Mouse (Mus musculus): ENCODE data around the gene Il17rd. TPM values are rescaled to one million over a fixed set of nuclear protein-coding genes. Genes with fewer than 3 reads are reported as not detected.
A peak's percentile ranks its signal among the peaks of the same experiment; 100 is the strongest.

Gene Il17rd
- polyA plus RNA-seq, 1 experiment from 2014 or later = 5.4 TPM

DNA sequence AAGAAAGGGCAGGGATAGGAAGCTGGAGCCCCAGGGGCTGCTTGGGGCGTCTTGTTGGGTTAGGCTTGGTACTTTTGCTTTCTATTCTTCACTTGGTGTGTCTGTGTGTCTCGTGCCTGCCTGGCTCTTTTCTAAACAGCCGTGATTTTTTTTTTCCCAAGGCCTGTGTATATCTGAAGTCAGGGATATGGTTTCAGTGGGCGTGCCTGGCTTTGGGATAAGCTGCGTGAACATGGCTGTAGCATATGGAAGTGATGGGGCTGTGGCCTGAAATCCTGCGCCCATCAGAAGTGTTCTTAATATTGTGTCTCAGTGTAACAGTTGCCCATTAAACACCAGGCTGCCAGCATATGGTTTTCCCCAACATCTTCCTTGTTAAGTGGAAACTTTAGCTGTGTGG is 36.3 kb downstream of the Il17rd start:
- WGBS = 60% methylated on average over 6 of the region's 6 CpGs

GRCm38 (mm10) chr14:27075909-27076521 is 37.3 kb downstream of the Il17rd start:
- no peak for ATAC-seq (ENCODE audit: low FRiP score, low TSS enrichment)
- Histone ChIP-seq H3K27ac (ENCODE audit: low read length) (no peak overlapping the region), H3K4me3 (ENCODE audit: low read length) (no peak overlapping the region), H3K36me3 (ENCODE audit: insufficient read depth, low read length) (no peaks in the 10 kb centered on the region), H3K4me1 (ENCODE audit: insufficient read depth, low read length) (peaks cover 39% of the 10 kb centered on the region), H3K4me2 (replicated peaks; ENCODE audit: low read depth, low read length) (no peak overlapping the region), H3K27me3 (ENCODE audit: insufficient read depth, low read length) (no peaks in the 10 kb centered on the region), H3K9ac (replicated peaks; ENCODE audit: low read length) (no peak overlapping the region), H3K9me3 (ENCODE audit: low read length) (no peaks in the 10 kb centered on the region)
- 61% methylated on average over 8 of the region's 8 CpGs for WGBS

More for the DNA sequence above, 36.3 kb downstream of the Il17rd start:
- Histone ChIP-seq H3K9ac (replicated peaks; ENCODE audit: low read length) (no peak overlapping the region), H3K9me3 (ENCODE audit: low read length) (no peaks in the 10 kb centered on the region), H3K27ac (ENCODE audit: low read length) (no peak overlapping the region), H3K36me3 (ENCODE audit: insufficient read depth, low read length) (no peaks in the 10 kb centered on the region), H3K4me1 (ENCODE audit: insufficient read depth, low read length) (peaks cover 48% of the 10 kb centered on the region), H3K27me3 (ENCODE audit: insufficient read depth, low read length) (no peaks in the 10 kb centered on the region), H3K4me2 (replicated peaks; ENCODE audit: low read depth, low read length) (no peak overlapping the region), H3K4me3 (ENCODE audit: low read length) (no peak overlapping the region)
- no peak for ATAC-seq (ENCODE audit: low FRiP score, low TSS enrichment)

DNA sequence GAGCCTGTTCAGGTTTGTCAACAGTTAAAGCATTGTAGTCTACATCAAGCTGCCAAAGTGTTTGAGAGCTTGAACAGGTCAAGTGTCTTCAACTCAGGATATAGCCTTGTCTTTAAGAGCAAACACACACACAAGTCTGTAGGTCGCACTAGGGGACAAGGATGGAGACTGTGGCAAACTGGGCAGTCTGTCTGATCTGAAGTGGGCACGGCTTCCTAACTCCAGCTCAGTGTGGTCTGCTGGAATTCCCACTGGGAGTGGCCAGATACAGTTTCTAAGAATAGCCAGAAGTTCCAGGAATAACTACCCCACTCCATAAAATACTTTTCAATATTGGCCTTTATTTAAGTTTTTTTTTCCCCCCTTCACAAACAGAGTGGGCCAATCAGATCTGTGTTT is 37.8 kb downstream of the Il17rd start:
- no peaks in the 10 kb centered on the region for H3K36me3 ChIP-seq (ENCODE audit: insufficient read depth, low read length)
- H3K9me3 ChIP-seq (ENCODE audit: low read length) = no peaks in the 10 kb centered on the region
- WGBS = 78% methylated on average over 2 of the region's 2 CpGs
- no peak overlapping the region for H3K4me3 ChIP-seq (ENCODE audit: low read length)
- H3K4me1 ChIP-seq (ENCODE audit: insufficient read depth, low read length) = peaks cover 34% of the 10 kb centered on the region
- H3K4me2 ChIP-seq (replicated peaks; ENCODE audit: low read depth, low read length) = no peak overlapping the region
- no peak overlapping the region for H3K9ac ChIP-seq (replicated peaks; ENCODE audit: low read length)
- ATAC-seq (ENCODE audit: low FRiP score, low TSS enrichment) = no peak
- H3K27ac ChIP-seq (ENCODE audit: low read length) = no peak overlapping the region
- H3K27me3 ChIP-seq (ENCODE audit: insufficient read depth, low read length) = no peaks in the 10 kb centered on the region

DNA sequence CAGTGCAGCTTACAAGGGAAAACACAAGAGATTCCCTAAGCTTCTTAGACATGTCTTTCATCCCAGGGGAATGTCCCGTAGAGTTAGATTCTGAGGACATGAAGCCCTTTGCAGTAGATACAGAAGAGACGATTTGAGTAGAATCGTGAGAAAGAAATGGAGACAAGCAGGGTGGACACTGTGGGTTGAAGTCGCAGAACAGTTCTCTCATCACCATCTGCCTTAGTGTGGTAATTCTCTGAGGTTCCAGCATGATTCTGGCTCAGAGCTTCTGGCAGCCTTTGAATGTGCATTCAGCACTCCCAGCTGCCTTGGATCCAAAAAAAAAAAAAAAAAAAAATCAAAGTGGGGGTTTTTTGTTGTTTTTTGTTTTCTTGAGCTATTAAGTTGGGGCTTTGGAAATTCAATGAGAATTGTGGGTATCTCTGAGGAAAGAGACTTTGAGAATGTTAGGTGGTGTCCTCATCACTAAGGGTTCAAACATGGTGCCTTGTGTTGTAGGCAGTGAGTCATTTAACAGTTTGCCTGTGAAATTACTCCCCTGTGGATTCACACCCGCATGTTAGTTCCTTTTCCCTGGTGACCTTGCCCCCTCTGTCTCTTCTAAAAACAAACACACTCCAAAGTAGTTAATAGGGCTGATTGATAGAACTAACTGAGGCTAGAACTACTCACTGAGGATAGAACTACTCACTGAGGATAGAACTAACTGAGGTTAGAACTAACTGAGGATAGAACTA is 43.0 kb downstream of the Il17rd start:
- no peak overlapping the region for H3K27ac ChIP-seq (ENCODE audit: low read length)
- H3K9me3 ChIP-seq (ENCODE audit: low read length) = no peaks in the 10 kb centered on the region
- H3K4me1 ChIP-seq (ENCODE audit: insufficient read depth, low read length) = no peaks in the 10 kb centered on the region
- no peak overlapping the region for H3K4me3 ChIP-seq (ENCODE audit: low read length)
- no peak for ATAC-seq (ENCODE audit: low FRiP score, low TSS enrichment)
- WGBS = 45% methylated on average over 5 of the region's 5 CpGs
- H3K36me3 ChIP-seq (ENCODE audit: insufficient read depth, low read length) = no peaks in the 10 kb centered on the region
- H3K9ac ChIP-seq (replicated peaks; ENCODE audit: low read length) = no peak overlapping the region
- no peaks in the 10 kb centered on the region for H3K27me3 ChIP-seq (ENCODE audit: insufficient read depth, low read length)
- no peak overlapping the region for H3K4me2 ChIP-seq (replicated peaks; ENCODE audit: low read depth, low read length)

GRCm38 (mm10) chr14:27085471-27085870 is 46.7 kb downstream of the Il17rd start:
- Histone ChIP-seq H3K9me3 (ENCODE audit: low read length) (no peaks in the 10 kb centered on the region), H3K4me3 (ENCODE audit: low read length) (no peak overlapping the region), H3K4me2 (replicated peaks; ENCODE audit: low read depth, low read length) (no peak overlapping the region), H3K9ac (replicated peaks; ENCODE audit: low read length) (no peak overlapping the region), H3K27me3 (ENCODE audit: insufficient read depth, low read length) (no peaks in the 10 kb centered on the region), H3K4me1 (ENCODE audit: insufficient read depth, low read length) (no peaks in the 10 kb centered on the region), H3K36me3 (ENCODE audit: insufficient read depth, low read length) (peaks cover 15% of the 10 kb centered on the region; the same call in 1 of the 2 replicates), H3K27ac (ENCODE audit: low read length) (no peak overlapping the region)
- whole genome bisulfite sequencing = 68% methylated on average over 5 of the region's 5 CpGs
- no peak for ATAC-seq (ENCODE audit: low FRiP score, low TSS enrichment)

DNA sequence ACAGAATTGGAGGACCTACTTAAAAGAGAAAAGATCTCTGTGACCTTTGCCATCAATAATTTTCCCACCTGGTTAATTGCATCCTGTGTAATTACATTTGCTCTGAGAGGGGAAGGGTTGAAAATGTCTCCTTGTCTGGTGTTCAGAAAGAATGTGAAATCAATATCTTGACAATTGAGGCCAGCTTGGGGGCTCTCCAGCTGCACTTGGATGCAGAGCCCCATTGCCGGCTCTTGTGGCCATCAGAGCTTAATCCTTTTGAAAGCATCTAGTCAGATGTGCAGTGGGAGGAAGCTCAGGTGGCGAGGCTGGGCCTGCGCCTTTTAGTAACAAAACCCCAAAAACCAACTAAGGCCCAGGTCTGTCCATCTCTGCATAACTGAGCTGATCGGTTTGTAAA is 47.3 kb downstream of the Il17rd start:
- no peak overlapping the region for H3K27ac ChIP-seq (ENCODE audit: low read length)
- ATAC-seq (ENCODE audit: low FRiP score, low TSS enrichment) = no peak
- WGBS = 68% methylated on average over 4 of the region's 4 CpGs

DNA sequence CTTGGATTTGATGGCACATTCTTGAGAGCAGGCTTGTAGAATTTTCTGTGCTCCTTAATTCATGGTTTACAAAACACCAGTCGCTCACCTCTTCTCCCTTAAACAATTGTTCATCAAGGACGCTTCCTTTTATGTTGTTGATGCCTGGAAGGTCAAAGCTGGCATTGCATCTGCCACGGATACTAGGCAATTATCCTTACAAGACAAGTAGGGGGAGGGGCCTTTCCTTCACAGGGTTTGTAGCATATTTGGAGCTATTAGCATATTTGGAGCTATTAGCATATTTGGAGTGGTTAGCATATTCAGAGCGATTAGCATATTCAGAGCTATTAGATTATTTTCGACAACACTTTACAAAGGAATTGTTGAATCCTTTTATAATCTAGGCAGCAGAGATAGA is 55.5 kb downstream of the Il17rd start:
- Histone ChIP-seq H3K9ac (replicated peaks; ENCODE audit: low read length) (no peak overlapping the region), H3K9me3 (ENCODE audit: low read length) (no peaks in the 10 kb centered on the region), H3K4me1 (ENCODE audit: insufficient read depth, low read length) (no peaks in the 10 kb centered on the region), H3K27ac (ENCODE audit: low read length) (no peak overlapping the region), H3K4me2 (replicated peaks; ENCODE audit: low read depth, low read length) (no peak overlapping the region), H3K4me3 (ENCODE audit: low read length) (no peak overlapping the region), H3K27me3 (ENCODE audit: insufficient read depth, low read length) (no peaks in the 10 kb centered on the region), H3K36me3 (ENCODE audit: insufficient read depth, low read length) (no peaks in the 10 kb centered on the region; the same call in 1 of the 2 replicates)
- WGBS = 75% methylated on average over 5 of the region's 5 CpGs
- no peak for ATAC-seq (ENCODE audit: low FRiP score, low TSS enrichment)

More for the DNA sequence above, 47.3 kb downstream of the Il17rd start:
- Histone ChIP-seq H3K4me3 (ENCODE audit: low read length) (no peak overlapping the region), H3K4me1 (ENCODE audit: insufficient read depth, low read length) (no peaks in the 10 kb centered on the region), H3K9ac (replicated peaks; ENCODE audit: low read length) (no peak overlapping the region), H3K27me3 (ENCODE audit: insufficient read depth, low read length) (no peaks in the 10 kb centered on the region), H3K9me3 (ENCODE audit: low read length) (no peaks in the 10 kb centered on the region), H3K36me3 (ENCODE audit: insufficient read depth, low read length) (peaks cover 15% of the 10 kb centered on the region; the same call in 1 of the 2 replicates), H3K4me2 (replicated peaks; ENCODE audit: low read depth, low read length) (no peak overlapping the region)

GRCm38 (mm10) chr14:27096133-27096532 is 57.4 kb downstream of the Il17rd start:
- Histone ChIP-seq H3K27ac (ENCODE audit: low read length) (no peak overlapping the region), H3K27me3 (ENCODE audit: insufficient read depth, low read length) (no peaks in the 10 kb centered on the region), H3K9me3 (ENCODE audit: low read length) (no peaks in the 10 kb centered on the region), H3K4me3 (ENCODE audit: low read length) (no peak overlapping the region), H3K9ac (replicated peaks; ENCODE audit: low read length) (no peak overlapping the region), H3K4me1 (ENCODE audit: insufficient read depth, low read length) (no peaks in the 10 kb centered on the region), H3K4me2 (replicated peaks; ENCODE audit: low read depth, low read length) (no peak overlapping the region), H3K36me3 (ENCODE audit: insufficient read depth, low read length) (peaks cover 7% of the 10 kb centered on the region; the same call in 1 of the 2 replicates)
- ATAC-seq (ENCODE audit: low FRiP score, low TSS enrichment) = 0 out of 2 replicates have a peak, but pooled peaks have one; percentile 46
- 71% methylated on average over 9 of the region's 9 CpGs for WGBS

- peak; percentile 39; the same call in 1 of the 2 replicates for ATAC-seq (ENCODE audit: low FRiP score, low TSS enrichment)
These were observed 58.0 kb downstream of the Il17rd start for GRCm38 (mm10) chr14:27096779-27097178.

GRCm38 (mm10) chr14:27101735-27102134 is 63.0 kb downstream of the Il17rd start:
- 0 out of 2 replicates have a peak, but pooled peaks have one; percentile 46 for ATAC-seq (ENCODE audit: low FRiP score, low TSS enrichment)
- H3K4me2 ChIP-seq (replicated peaks; ENCODE audit: low read depth, low read length) = no peak overlapping the region
- WGBS = 46% methylated on average over 7 of the region's 7 CpGs
- H3K9ac ChIP-seq (replicated peaks; ENCODE audit: low read length) = no peak overlapping the region
- peaks cover 7% of the 10 kb centered on the region; the same call in 1 of the 2 replicates for H3K36me3 ChIP-seq (ENCODE audit: insufficient read depth, low read length)
- no peaks in the 10 kb centered on the region for H3K9me3 ChIP-seq (ENCODE audit: low read length)
- no peaks in the 10 kb centered on the region for H3K27me3 ChIP-seq (ENCODE audit: insufficient read depth, low read length)
- H3K27ac ChIP-seq (ENCODE audit: low read length) = no peak overlapping the region
- H3K4me1 ChIP-seq (ENCODE audit: insufficient read depth, low read length) = no peaks in the 10 kb centered on the region
- H3K4me3 ChIP-seq (ENCODE audit: low read length) = no peak overlapping the region

More at GRCm38 (mm10) chr14:27096779-27097178, 58.0 kb downstream of the Il17rd start:
- H3K4me3 ChIP-seq (ENCODE audit: low read length) = no peak overlapping the region
- H3K27ac ChIP-seq (ENCODE audit: low read length) = no peak overlapping the region
- H3K36me3 ChIP-seq (ENCODE audit: insufficient read depth, low read length) = peaks cover 7% of the 10 kb centered on the region; the same call in 1 of the 2 replicates
- H3K4me2 ChIP-seq (replicated peaks; ENCODE audit: low read depth, low read length) = no peak overlapping the region
- H3K4me1 ChIP-seq (ENCODE audit: insufficient read depth, low read length) = no peaks in the 10 kb centered on the region
- H3K9ac ChIP-seq (replicated peaks; ENCODE audit: low read length) = no peak overlapping the region
- 26% methylated on average over 3 of the region's 3 CpGs for WGBS
- H3K27me3 ChIP-seq (ENCODE audit: insufficient read depth, low read length) = no peaks in the 10 kb centered on the region
- no peaks in the 10 kb centered on the region for H3K9me3 ChIP-seq (ENCODE audit: low read length)
